Mouse (Mus musculus): ENCODE measurements around the gene Gstm5. TPM values are rescaled to one million over a fixed set of nuclear protein-coding genes. Genes with fewer than 3 reads are reported as not detected.
"Not testable (repeated sequence)": the region's sequence is repeated elsewhere in the genome, so short reads cannot be mapped to it uniquely, and the experiment has no call there.

Gstm5 gene
- polyA plus RNA-seq, 1 experiment, result 282 TPM

DNA sequence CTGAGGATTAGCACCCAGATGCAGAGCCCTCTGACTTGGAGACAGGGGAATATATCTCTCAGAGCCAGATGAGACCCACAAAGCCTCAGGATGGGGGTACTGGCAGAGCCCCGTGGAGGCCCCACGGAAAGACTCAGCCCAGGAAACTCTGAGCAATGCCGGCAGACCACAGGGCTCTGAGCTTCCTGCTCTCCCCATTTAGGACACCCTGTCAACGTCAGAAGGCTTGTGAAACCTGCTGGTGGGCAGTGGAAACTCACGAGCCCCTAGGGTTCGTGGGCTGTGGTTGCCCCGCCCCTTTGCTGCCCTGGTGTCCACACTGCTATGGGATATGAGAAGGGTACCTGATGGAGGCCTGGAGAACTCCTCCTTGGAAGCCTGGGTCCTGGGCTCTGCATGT lies 42.8 kb upstream of the Gstm5 start:
- H3K27ac ChIP-seq (ENCODE audit: insufficient read depth, low read length), result no peak overlapping the region
- H3K27me3 ChIP-seq (ENCODE audit: control insufficient read depth, insufficient read depth, low read length), result no peaks in the 10 kb centered on the region
- no peak overlapping the region for H3K4me3 ChIP-seq (replicated peaks; ENCODE audit: insufficient read depth, low read depth, low read length)
- 74% methylated on average over 7 of the region's 7 CpGs for WGBS
- DNase-seq, result no peak
- H3K4me1 ChIP-seq (ENCODE audit: control insufficient read depth, insufficient read depth, low read length), result peaks cover 4% of the 10 kb centered on the region; the same call in 1 of the 2 replicates
- TF ChIP-seq POLR2A (IDR thresholded peaks at IDR 0.05; ENCODE audit: borderline replicate concordance, insufficient read depth, low read length) (no peak), CTCF (IDR thresholded peaks at IDR 0.05; ENCODE audit: borderline replicate concordance, insufficient read depth, low read depth, low read length) (no peak)

DNA sequence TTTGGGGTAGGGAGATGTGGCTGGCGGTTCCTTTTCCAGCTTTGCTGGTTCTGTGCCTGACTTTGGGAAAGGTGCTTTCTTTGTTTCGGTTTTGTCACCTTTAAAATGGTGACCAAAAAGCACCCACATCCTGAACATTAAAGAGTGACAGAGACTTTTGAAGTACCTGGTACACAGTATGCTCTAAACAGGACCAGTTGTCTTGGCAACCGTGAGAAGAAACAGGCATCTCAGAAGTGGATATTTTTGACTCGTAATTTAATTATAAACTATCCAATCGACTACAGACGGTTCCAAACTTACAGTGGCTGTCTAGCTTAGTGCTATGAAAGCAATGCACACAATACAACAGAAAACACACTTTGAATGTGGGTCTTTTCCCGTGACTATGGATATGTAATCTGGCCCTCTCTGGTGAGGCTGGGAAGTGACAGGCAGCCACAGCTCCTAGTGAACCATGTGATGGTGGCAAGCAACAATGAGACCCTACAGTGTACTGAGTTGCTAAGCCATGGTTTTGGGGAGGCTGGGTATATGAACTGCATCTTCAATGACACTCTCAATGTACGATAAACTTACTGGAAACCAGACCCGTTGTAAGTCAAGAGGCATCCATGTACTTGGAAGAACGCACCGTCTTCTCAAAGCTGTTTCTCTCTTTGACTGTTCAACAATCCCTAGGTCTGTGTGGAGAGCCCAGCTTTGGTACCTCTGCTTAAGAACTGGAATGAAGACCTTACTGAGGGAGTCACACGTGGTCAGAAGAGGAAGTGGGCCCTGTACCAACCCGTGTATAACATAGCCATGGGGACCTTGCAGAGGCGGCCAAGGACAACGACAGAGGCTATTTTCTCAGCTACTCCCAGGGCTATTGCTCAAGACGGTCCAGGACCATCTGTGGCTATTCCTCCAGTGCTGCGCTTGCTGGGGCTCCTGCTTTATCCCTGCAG lies 42.1 kb upstream of the Gstm5 start:
- no peaks in the 10 kb centered on the region for H3K27me3 ChIP-seq (ENCODE audit: control insufficient read depth, insufficient read depth, low read length)
- no peak overlapping the region for H3K27ac ChIP-seq (ENCODE audit: insufficient read depth, low read length)
- peaks cover 4% of the 10 kb centered on the region; the same call in 1 of the 2 replicates for H3K4me1 ChIP-seq (ENCODE audit: control insufficient read depth, insufficient read depth, low read length)
- no peak for DNase-seq
- TF ChIP-seq POLR2A (IDR thresholded peaks at IDR 0.05; ENCODE audit: borderline replicate concordance, insufficient read depth, low read length) (no peak), CTCF (IDR thresholded peaks at IDR 0.05; ENCODE audit: borderline replicate concordance, insufficient read depth, low read depth, low read length) (no peak)
- no peak overlapping the region for H3K4me3 ChIP-seq (replicated peaks; ENCODE audit: insufficient read depth, low read depth, low read length)
- 79% methylated on average over 17 of the region's 17 CpGs for WGBS

DNA sequence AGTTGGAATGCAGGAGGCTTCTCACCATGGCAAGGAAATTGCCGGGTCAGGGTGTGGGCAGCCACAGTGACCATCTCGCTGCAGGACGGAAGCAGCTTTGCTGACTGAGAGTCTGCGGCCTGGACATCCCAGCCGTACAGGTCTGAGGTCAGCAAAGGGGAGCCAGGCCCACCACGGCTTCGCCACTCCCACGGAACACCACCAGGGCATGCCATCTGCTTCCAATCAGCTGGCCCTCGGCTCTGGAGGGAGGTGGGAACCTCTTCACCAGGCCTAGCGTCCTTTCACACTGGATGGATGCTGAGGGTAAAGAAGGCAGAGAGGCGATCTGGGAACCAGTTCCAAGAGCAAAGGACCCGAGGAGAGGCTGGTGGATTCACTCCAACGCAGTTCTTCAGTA lies 40.3 kb upstream of the Gstm5 start:
- 44% methylated on average over 13 of the region's 13 CpGs for WGBS
- Histone ChIP-seq H3K4me3 (replicated peaks; ENCODE audit: insufficient read depth, low read depth, low read length) (no peak overlapping the region), H3K27ac (ENCODE audit: insufficient read depth, low read length) (no peak overlapping the region), H3K4me1 (ENCODE audit: control insufficient read depth, insufficient read depth, low read length) (peaks cover 4% of the 10 kb centered on the region; the same call in 1 of the 2 replicates), H3K27me3 (ENCODE audit: control insufficient read depth, insufficient read depth, low read length) (no peaks in the 10 kb centered on the region)
- TF ChIP-seq POLR2A (IDR thresholded peaks at IDR 0.05; ENCODE audit: borderline replicate concordance, insufficient read depth, low read length), result no peak
- DNase-seq, result no peak

DNA sequence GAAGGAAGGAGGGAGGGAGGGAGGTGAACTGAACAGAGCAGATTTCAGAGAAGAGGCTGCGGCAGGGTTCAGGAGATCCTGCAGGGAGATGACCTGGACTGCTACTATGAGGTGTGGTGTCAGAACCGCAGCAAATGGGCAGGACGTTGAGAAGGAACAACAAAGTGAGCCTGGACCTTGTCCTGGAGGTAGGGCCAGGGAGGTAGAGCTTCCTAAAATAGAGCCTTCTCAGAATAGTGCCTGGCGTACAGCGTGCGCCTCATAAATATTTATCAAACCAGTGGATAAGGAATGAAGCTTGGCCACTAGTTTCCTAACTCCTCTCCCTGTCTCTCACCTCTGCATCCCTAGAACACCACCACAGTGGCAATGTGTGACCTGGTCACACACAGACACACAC lies 38.0 kb upstream of the Gstm5 start:
- no peaks in the 10 kb centered on the region for H3K4me1 ChIP-seq (ENCODE audit: control insufficient read depth, insufficient read depth, low read length)
- H3K27me3 ChIP-seq (ENCODE audit: control insufficient read depth, insufficient read depth, low read length), result no peaks in the 10 kb centered on the region
- H3K27ac ChIP-seq (ENCODE audit: insufficient read depth, low read length), result no peak overlapping the region
- no peak for TF ChIP-seq POLR2A (IDR thresholded peaks at IDR 0.05; ENCODE audit: borderline replicate concordance, insufficient read depth, low read length)
- no peak for TF ChIP-seq CTCF (IDR thresholded peaks at IDR 0.05; ENCODE audit: borderline replicate concordance, insufficient read depth, low read depth, low read length)
- H3K4me3 ChIP-seq (replicated peaks; ENCODE audit: insufficient read depth, low read depth, low read length), result no peak overlapping the region
- DNase-seq, result no peak
- WGBS, result 65% methylated on average over 6 of the region's 6 CpGs

DNA sequence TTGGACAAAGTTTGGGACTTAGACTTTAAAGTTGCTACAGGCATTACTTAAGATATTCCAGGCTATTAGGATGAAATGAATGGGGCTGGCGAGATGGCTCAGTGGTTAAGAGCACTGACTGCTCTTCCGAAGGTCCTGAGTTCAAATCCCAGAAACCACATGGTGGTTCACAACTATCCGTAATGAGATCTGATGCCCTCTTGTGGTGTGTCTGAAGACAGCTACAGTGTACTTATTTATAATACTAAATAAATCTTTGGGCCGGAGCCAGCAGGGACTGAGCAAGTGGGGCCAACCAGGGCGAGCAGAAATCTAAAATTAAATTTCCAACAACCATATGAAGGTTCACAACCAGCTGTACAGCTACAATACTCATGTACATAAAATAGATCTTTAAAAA lies 34.1 kb upstream of the Gstm5 start:
- H3K27me3 ChIP-seq (ENCODE audit: control insufficient read depth, insufficient read depth, low read length); H3K4me1 ChIP-seq (ENCODE audit: control insufficient read depth, insufficient read depth, low read length); H3K27ac ChIP-seq (ENCODE audit: insufficient read depth, low read length); H3K4me3 ChIP-seq (replicated peaks; ENCODE audit: insufficient read depth, low read depth, low read length); DNase-seq: not testable (repeated sequence)
- 78% methylated on average over 5 of the region's 5 CpGs for WGBS

DNA sequence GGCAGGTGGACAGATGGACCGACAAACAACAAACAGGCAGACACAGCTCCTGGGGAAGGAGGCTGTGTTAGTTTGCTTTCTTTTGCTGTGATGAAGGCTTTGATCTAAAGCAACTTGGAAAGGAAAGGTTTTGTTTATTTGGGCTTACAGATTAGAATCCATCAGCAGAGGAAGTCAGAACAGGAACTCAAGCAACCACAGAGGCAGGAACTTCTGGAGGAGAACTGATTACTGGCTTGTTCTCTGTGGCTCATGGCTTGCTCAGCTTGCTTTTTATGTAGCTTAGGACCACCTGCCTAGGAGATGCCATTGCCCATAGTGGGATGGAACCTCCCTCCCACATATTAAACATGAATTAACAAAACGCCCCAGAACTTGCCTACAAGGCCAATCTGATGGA lies 33.1 kb upstream of the Gstm5 start:
- TF ChIP-seq CTCF (IDR thresholded peaks at IDR 0.05; ENCODE audit: borderline replicate concordance, insufficient read depth, low read depth, low read length) (no peak), POLR2A (IDR thresholded peaks at IDR 0.05; ENCODE audit: borderline replicate concordance, insufficient read depth, low read length) (no peak)
- H3K4me3 ChIP-seq (replicated peaks; ENCODE audit: insufficient read depth, low read depth, low read length), result no peak overlapping the region
- 78% methylated on average over 2 of the region's 2 CpGs for WGBS
- no peak for DNase-seq
- no peaks in the 10 kb centered on the region for H3K4me1 ChIP-seq (ENCODE audit: control insufficient read depth, insufficient read depth, low read length)
- no peak overlapping the region for H3K27ac ChIP-seq (ENCODE audit: insufficient read depth, low read length)
- H3K27me3 ChIP-seq (ENCODE audit: control insufficient read depth, insufficient read depth, low read length), result no peaks in the 10 kb centered on the region

DNA sequence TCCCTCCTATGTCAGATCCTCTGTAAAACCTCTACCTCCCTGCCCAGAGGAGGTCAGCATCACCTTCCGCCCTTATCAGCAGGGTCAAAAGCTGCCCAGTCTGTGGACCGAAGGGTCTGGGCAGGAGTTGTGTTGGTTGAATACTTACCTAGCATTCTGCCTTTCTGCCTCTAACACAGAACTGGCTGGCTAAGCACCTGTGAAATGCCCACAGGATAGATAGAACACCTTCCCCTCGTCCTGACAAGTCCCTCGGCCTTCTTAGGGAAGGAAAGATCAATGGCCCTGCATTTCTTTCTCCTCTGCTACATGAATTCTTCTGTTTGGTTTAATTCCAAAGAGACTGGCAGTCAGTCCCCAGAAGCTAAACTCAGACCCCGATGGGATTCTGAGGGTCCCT lies 32.1 kb upstream of the Gstm5 start:
- TF ChIP-seq CTCF (IDR thresholded peaks at IDR 0.05; ENCODE audit: borderline replicate concordance, insufficient read depth, low read depth, low read length) (no peak), POLR2A (IDR thresholded peaks at IDR 0.05; ENCODE audit: borderline replicate concordance, insufficient read depth, low read length) (no peak)
- Histone ChIP-seq H3K4me3 (replicated peaks; ENCODE audit: insufficient read depth, low read depth, low read length) (no peak overlapping the region), H3K27ac (ENCODE audit: insufficient read depth, low read length) (no peak overlapping the region), H3K27me3 (ENCODE audit: control insufficient read depth, insufficient read depth, low read length) (no peaks in the 10 kb centered on the region), H3K4me1 (ENCODE audit: control insufficient read depth, insufficient read depth, low read length) (no peaks in the 10 kb centered on the region)
- DNase-seq, result no peak
- WGBS, result 85% methylated on average over 5 of the region's 5 CpGs

DNA sequence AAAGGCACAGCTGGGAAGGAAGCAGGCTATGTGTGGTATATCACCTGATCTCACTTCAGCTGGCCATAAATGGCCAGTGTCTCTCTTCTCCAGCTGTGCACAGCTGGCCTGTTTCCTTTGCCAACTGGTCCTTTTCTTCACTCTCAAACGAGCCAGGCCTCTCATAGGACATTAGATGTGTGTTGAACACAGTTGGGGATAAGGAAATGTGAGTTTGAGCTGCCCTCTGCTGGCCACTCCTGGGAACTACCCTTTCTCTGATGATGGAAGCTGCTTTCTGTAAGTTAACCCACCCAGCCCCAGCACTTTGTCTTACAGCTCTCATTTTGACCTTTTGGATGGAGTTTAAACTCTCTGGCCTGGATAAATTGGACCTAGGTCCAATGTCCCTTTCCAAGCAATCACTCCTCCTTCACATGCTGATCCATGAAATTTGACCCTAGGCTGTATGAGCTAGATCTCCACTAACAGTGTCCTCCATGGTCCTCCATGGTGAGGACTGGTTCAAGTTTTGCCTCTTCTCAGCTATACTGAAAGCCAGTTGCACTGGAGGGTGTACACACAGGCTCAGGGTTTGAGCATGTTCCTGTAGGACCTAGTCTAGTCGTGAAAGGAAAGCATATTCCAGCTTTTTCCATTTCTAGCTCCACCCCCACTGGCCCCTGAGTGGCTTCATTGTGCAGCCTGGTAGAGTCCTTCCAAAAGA lies 31.6 kb upstream of the Gstm5 start:
- Histone ChIP-seq H3K27ac (ENCODE audit: insufficient read depth, low read length) (no peak overlapping the region), H3K27me3 (ENCODE audit: control insufficient read depth, insufficient read depth, low read length) (no peaks in the 10 kb centered on the region), H3K4me1 (ENCODE audit: control insufficient read depth, insufficient read depth, low read length) (no peaks in the 10 kb centered on the region), H3K4me3 (replicated peaks; ENCODE audit: insufficient read depth, low read depth, low read length) (no peak overlapping the region)
- WGBS, result 10% methylated on average over 2 of the region's 2 CpGs
- DNase-seq, result peak; percentile 81 to 91
- TF ChIP-seq POLR2A (IDR thresholded peaks at IDR 0.05; ENCODE audit: borderline replicate concordance, insufficient read depth, low read length), result no peak
- peak; percentile 96 for TF ChIP-seq CTCF (IDR thresholded peaks at IDR 0.05; ENCODE audit: borderline replicate concordance, insufficient read depth, low read depth, low read length)
